Mouse (Mus musculus): ENCODE results near the gene Tcf12. TPM values are rescaled to one million over a fixed set of nuclear protein-coding genes. Genes with fewer than 3 reads are reported as not detected.

Tcf12 gene
- polyA plus RNA-seq, 1 experiment from 2014 or later, result 140 TPM

- no peak overlapping the region for H3K27ac ChIP-seq
- no peak for ATAC-seq
- 40% methylated on average over 11 of the region's 11 CpGs for WGBS
- no peaks in the 10 kb centered on the region for H3K27me3 ChIP-seq
- H3K4me2 ChIP-seq (replicated peaks), result peak overlapping the region; percentile 19; the same call in 1 of the 2 replicates
- H3K9ac ChIP-seq (replicated peaks), result no peak overlapping the region
- no peak overlapping the region for H3K4me3 ChIP-seq (replicated peaks)
- H3K9me3 ChIP-seq, result no peaks in the 10 kb centered on the region
- H3K4me1 ChIP-seq (replicated peaks), result peaks cover 5% of the 10 kb centered on the region; the same call in 1 of the 2 replicates
- no peaks in the 10 kb centered on the region for H3K36me3 ChIP-seq
Observed at GRCm38 (mm10) chr9:71808640-71809254, 302.9 kb downstream of the Tcf12 start.

- Histone ChIP-seq H3K27me3 (no peaks in the 10 kb centered on the region), H3K4me1 (replicated peaks) (peaks cover 3% of the 10 kb centered on the region; the same call in 1 of the 2 replicates), H3K9me3 (no peaks in the 10 kb centered on the region), H3K4me3 (replicated peaks) (no peak overlapping the region), H3K36me3 (no peaks in the 10 kb centered on the region), H3K4me2 (replicated peaks) (no peak overlapping the region), H3K9ac (replicated peaks) (no peak overlapping the region), H3K27ac (no peak overlapping the region)
- no peak for ATAC-seq
- WGBS, result 76% methylated on average over 4 of the region's 4 CpGs
Observed at GRCm38 (mm10) chr9:71807801-71808200, 303.9 kb downstream of the Tcf12 start.

GRCm38 (mm10) chr9:71806422-71806805 is 305.3 kb downstream of the Tcf12 start:
- H3K36me3 ChIP-seq, result no peaks in the 10 kb centered on the region
- H3K9ac ChIP-seq (replicated peaks), result no peak overlapping the region
- ATAC-seq, result peak; percentile 76
- 5% methylated on average over 2 of the region's 2 CpGs for WGBS
- no peak overlapping the region for H3K4me2 ChIP-seq (replicated peaks)
- H3K27me3 ChIP-seq, result no peaks in the 10 kb centered on the region
- no peak overlapping the region for H3K4me3 ChIP-seq (replicated peaks)
- no peak overlapping the region for H3K27ac ChIP-seq
- no peaks in the 10 kb centered on the region; the same call in 1 of the 2 replicates for H3K4me1 ChIP-seq (replicated peaks)
- H3K9me3 ChIP-seq, result no peaks in the 10 kb centered on the region

- WGBS, result 73% methylated on average over 6 of the region's 6 CpGs
- 0 out of 2 replicates have a peak, but pooled peaks have one; percentile 35 for ATAC-seq
Observed at GRCm38 (mm10) chr9:71805646-71806421, 305.8 kb downstream of the Tcf12 start.

GRCm38 (mm10) chr9:71804116-71804515 is 307.6 kb downstream of the Tcf12 start:
- no peak overlapping the region for H3K4me2 ChIP-seq (replicated peaks)
- ATAC-seq, result no peak
- WGBS, result 48% methylated on average over 6 of the region's 6 CpGs
- no peaks in the 10 kb centered on the region for H3K9me3 ChIP-seq
- H3K9ac ChIP-seq (replicated peaks), result no peak overlapping the region
- no peaks in the 10 kb centered on the region; the same call in 1 of the 2 replicates for H3K4me1 ChIP-seq (replicated peaks)
- H3K27me3 ChIP-seq, result no peaks in the 10 kb centered on the region
- no peak overlapping the region for H3K4me3 ChIP-seq (replicated peaks)
- H3K27ac ChIP-seq, result no peak overlapping the region
- H3K36me3 ChIP-seq, result no peaks in the 10 kb centered on the region

More at GRCm38 (mm10) chr9:71805646-71806421, 305.8 kb downstream of the Tcf12 start:
- H3K27me3 ChIP-seq, result no peaks in the 10 kb centered on the region
- no peak overlapping the region for H3K27ac ChIP-seq
- H3K4me3 ChIP-seq (replicated peaks), result no peak overlapping the region
- H3K4me2 ChIP-seq (replicated peaks), result no peak overlapping the region
- no peaks in the 10 kb centered on the region for H3K36me3 ChIP-seq
- H3K9ac ChIP-seq (replicated peaks), result no peak overlapping the region
- no peaks in the 10 kb centered on the region for H3K9me3 ChIP-seq
- H3K4me1 ChIP-seq (replicated peaks), result no peaks in the 10 kb centered on the region; the same call in 1 of the 2 replicates

- Histone ChIP-seq H3K27ac (no peak overlapping the region), H3K4me1 (replicated peaks) (no peaks in the 10 kb centered on the region), H3K36me3 (no peaks in the 10 kb centered on the region), H3K9me3 (no peaks in the 10 kb centered on the region), H3K9ac (replicated peaks) (no peak overlapping the region), H3K4me2 (replicated peaks) (no peak overlapping the region), H3K4me3 (replicated peaks) (no peak overlapping the region), H3K27me3 (no peaks in the 10 kb centered on the region)
- ATAC-seq, result no peak
- WGBS, result 66% methylated on average over 7 of the region's 7 CpGs
Observed at GRCm38 (mm10) chr9:71803281-71803680, 308.4 kb downstream of the Tcf12 start.

GRCm38 (mm10) chr9:71799598-71799997 is 312.1 kb downstream of the Tcf12 start:
- no peak overlapping the region for H3K27ac ChIP-seq

GRCm38 (mm10) chr9:71798176-71798575 is 313.5 kb downstream of the Tcf12 start:
- Histone ChIP-seq H3K4me3 (replicated peaks) (no peak overlapping the region), H3K4me2 (replicated peaks) (no peak overlapping the region), H3K27me3 (no peaks in the 10 kb centered on the region), H3K9me3 (no peaks in the 10 kb centered on the region), H3K27ac (no peak overlapping the region), H3K4me1 (replicated peaks) (no peaks in the 10 kb centered on the region), H3K9ac (replicated peaks) (no peak overlapping the region), H3K36me3 (no peaks in the 10 kb centered on the region)
- ATAC-seq, result no peak
- WGBS, result 53% methylated on average over 5 of the region's 5 CpGs

More at GRCm38 (mm10) chr9:71799598-71799997, 312.1 kb downstream of the Tcf12 start:
- H3K36me3 ChIP-seq, result no peaks in the 10 kb centered on the region
- H3K4me3 ChIP-seq (replicated peaks), result no peak overlapping the region
- no peaks in the 10 kb centered on the region for H3K9me3 ChIP-seq
- H3K9ac ChIP-seq (replicated peaks), result no peak overlapping the region
- no peak overlapping the region for H3K4me2 ChIP-seq (replicated peaks)
- ATAC-seq, result no peak
- 85% methylated on average over 5 of the region's 5 CpGs for WGBS
- H3K27me3 ChIP-seq, result no peaks in the 10 kb centered on the region
- H3K4me1 ChIP-seq (replicated peaks), result no peaks in the 10 kb centered on the region

Small RNA genes within 50 kb of the gene (microRNA-seq; reads per million reads assigned to microRNA genes)
- not detected for gene Gm27450

Other genes starting within 250 kb of the Tcf12 start
- gene Zfp280d, start 163.0 kb upstream of the Tcf12 start, polyA plus RNA-seq (2015; fragmentation: Nextera tagmentation; extraction: Ambion mirVana), result 50.6 and 53.7 TPM in 2 replicates